Mouse (Mus musculus) limb, embryonic 14.5 days (tissue): ENCODE data around the gene B3gnt8. TPM values are rescaled to one million over a fixed set of nuclear protein-coding genes. Genes with fewer than 3 reads are reported as not detected.
A peak's percentile ranks its signal among the peaks of the same experiment; 100 is the strongest.

ENCODE experiments used
- ATAC-seq: fragments of 200-750 bp; cut with Nextera tagmentation; 2 replicates; pipeline ENCODE4 v1.8.0; 2017; ENCODE audit warnings: low read depth, moderate number of reproducible peaks, moderate TSS enrichment; ENCODE audit not compliant: low FRiP score
- DNase-seq: peaks from one replicate; pipeline ENCODE4 v3.0.0-alpha.2; 2015; ENCODE audit warnings: low spot score
- H3K27ac ChIP-seq: fragments of 300-500 bp; sonication (generic); replicated peaks from 2 replicates; pipeline ENCODE4 v1.5.1; 2014; ENCODE audit warnings: low read depth, mild to moderate bottlenecking, low read length, moderate library complexity, mixed read lengths
- H3K27me3 ChIP-seq: fragments of 300-500 bp; sonication (generic); 2 replicates; pipeline ENCODE4 v1.6.1; 2014; ENCODE audit warnings: low read length, mixed read lengths; ENCODE audit not compliant: control insufficient read depth, insufficient read depth
- H3K36me3 ChIP-seq: fragments of 300-500 bp; sonication (generic); 2 replicates; pipeline ENCODE4 v1.6.1; 2014; ENCODE audit warnings: mild to moderate bottlenecking, low read length, moderate library complexity, mixed read lengths; ENCODE audit not compliant: control insufficient read depth, insufficient read depth
- H3K4me1 ChIP-seq: fragments of 300-500 bp; sonication (generic); 2 replicates; pipeline ENCODE4 v1.6.1; 2014; ENCODE audit warnings: antibody characterized with exemption, low read length, mixed read lengths; ENCODE audit not compliant: control insufficient read depth, insufficient read depth
- H3K4me2 ChIP-seq: fragments of 300-500 bp; sonication (generic); replicated peaks from 2 replicates; pipeline ENCODE4 v1.6.1; 2014; ENCODE audit warnings: low read depth, mild to moderate bottlenecking, low read length, moderate library complexity; ENCODE audit not compliant: severe bottlenecking
- H3K4me3 ChIP-seq: fragments of 300-500 bp; sonication (generic); replicated peaks from 2 replicates; pipeline ENCODE4 v1.5.1; 2014; ENCODE audit warnings: low read length
- H3K9ac ChIP-seq: fragments of 300-500 bp; sonication (generic); 2 replicates; pipeline ENCODE4 v1.6.1; 2014; ENCODE audit warnings: mild to moderate bottlenecking, low read depth, low read length, moderate library complexity; ENCODE audit not compliant: severe bottlenecking
- H3K9me3 ChIP-seq: fragments of 300-500 bp; sonication (generic); 2 replicates; pipeline ENCODE4 v1.6.1; 2016; ENCODE audit warnings: low read length; ENCODE audit not compliant: control insufficient read depth
- POLR2A ChIP-seq: fragments of 200-500 bp; IDR thresholded peaks from 2 replicates; pipeline ENCODE4 v1.8.0; 2012; ENCODE audit warnings: inconsistent platforms, mild to moderate bottlenecking, moderate library complexity, borderline replicate concordance; ENCODE audit not compliant: insufficient read depth, insufficient read length; ENCODE audit errors: extremely low read depth
- WGBS: fragments of 180-500 bp; shearing (Covaris S2); extraction: QIAGEN DNeasy Blood & Tissue Kit; methylation state at CpG from one replicate; pipeline ENCODE4 v1.1.7; 2014; 5-methylcytosine and 5-hydroxymethylcytosine counted together
- polyA plus RNA-seq, 2 experiments: library from polyadenylated mRNA; depleted of rRNA in 1 of 2; stranded (reverse) in 1 of 2; unstranded in 1 of 2; fragments of >200 nt; fragmentation: Nextera tagmentation in 1 of 2; extraction: Ambion mirVana in 1 of 2; gene quantifications; 2 replicates each; pipeline versions ENCODE4 v1.2.1 to v1.2.3; 2012 to 2014

Gene B3gnt8
- polyA plus RNA-seq, 2 experiments = 5.1 to 6.2 TPM

- 11% methylated on average over 6 of the region's 6 CpGs for WGBS
- H3K4me1 ChIP-seq = peaks cover 10% of the 10 kb centered on the region; the same call in 1 of the 2 replicates
- H3K27ac ChIP-seq = no peak overlapping the region
- peaks cover 8% of the 10 kb centered on the region for H3K27me3 ChIP-seq
- no peak for DNase-seq
- no peak for ATAC-seq
- TF ChIP-seq POLR2A = no peak
- H3K36me3 ChIP-seq = no peaks in the 10 kb centered on the region
- H3K4me3 ChIP-seq = peak overlapping the region; percentile 66
- H3K4me2 ChIP-seq = peak overlapping the region; percentile 64
- H3K9me3 ChIP-seq = no peaks in the 10 kb centered on the region
- H3K9ac ChIP-seq = 0 out of 2 replicates have a peak overlapping the region, but pooled peaks have one; percentile 70
Observed at GRCm38 (mm10) chr7:25679971-25680370, 53.5 kb downstream of the B3gnt8 start.

DNA sequence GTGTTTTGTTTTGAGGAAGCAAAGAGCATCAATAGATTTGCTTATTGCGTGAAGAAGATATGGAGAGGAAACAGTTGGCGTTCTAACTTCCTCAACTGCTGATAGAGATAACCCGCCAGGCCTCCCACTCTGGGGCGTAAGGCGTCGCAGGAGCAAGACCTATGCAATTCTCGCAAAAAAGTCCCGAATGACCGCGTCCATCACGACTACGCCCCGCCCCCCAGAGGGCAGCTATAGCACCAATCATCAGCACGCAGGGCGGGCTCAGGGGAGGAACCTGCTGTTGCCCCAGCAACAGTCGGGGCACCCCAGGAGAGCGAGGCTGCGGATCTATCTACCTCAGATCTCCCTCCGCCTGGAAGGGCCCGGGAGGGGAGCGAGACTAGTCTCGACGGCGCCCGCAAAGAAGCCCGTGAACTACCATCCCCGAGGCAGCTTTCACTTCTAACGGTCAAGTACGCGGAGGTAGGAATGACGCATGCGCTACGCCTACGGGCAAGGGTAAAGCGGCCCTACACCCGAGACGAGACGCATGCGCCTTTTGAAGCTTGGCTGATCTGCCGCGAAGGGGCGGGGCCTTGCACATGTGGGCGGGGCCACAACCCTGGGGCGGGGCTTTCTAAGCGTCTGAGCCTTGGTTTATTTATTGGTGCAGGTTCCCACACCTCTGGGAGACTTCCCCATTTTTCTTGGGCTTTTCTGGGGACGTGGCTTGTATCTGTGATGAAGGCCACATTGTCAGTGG is 54.2 kb downstream of the B3gnt8 start, which contains the start of gene B9d2:
TSS of gene B9d2 (plus strand) at position 267 of the 745 bp plus-strand sequence.
- Histone ChIP-seq H3K27ac (peak within 1 kb of the TSS; percentile 88), H3K27me3 (peaks cover 2% of the 10 kb centered on the region; the same call in 1 of the 2 replicates), H3K4me1 (0 out of 2 replicates have a peak, but pooled peaks cover 9% of the 10 kb centered on the region), H3K36me3 (no peaks in the 10 kb centered on the region), H3K4me2 (peak within 1 kb of the TSS; percentile 64), H3K9ac (peak within 1 kb of the TSS; percentile 70), H3K9me3 (no peaks in the 10 kb centered on the region), H3K4me3 (peak within 1 kb of the TSS; percentile 66)
- TF ChIP-seq POLR2A = peak; percentile 47; the same call in 1 of the 2 replicates
- ATAC-seq = peak; percentile 97
- DNase-seq = peak; percentile 96
- 0% methylated on average over 46 of the region's 46 CpGs for WGBS

- 61% methylated on average over 15 of the region's 15 CpGs for WGBS
- no peak overlapping the region for H3K9ac ChIP-seq
Observed at GRCm38 (mm10) chr7:25681341-25682231, 55.1 kb downstream of the B3gnt8 start.

DNA sequence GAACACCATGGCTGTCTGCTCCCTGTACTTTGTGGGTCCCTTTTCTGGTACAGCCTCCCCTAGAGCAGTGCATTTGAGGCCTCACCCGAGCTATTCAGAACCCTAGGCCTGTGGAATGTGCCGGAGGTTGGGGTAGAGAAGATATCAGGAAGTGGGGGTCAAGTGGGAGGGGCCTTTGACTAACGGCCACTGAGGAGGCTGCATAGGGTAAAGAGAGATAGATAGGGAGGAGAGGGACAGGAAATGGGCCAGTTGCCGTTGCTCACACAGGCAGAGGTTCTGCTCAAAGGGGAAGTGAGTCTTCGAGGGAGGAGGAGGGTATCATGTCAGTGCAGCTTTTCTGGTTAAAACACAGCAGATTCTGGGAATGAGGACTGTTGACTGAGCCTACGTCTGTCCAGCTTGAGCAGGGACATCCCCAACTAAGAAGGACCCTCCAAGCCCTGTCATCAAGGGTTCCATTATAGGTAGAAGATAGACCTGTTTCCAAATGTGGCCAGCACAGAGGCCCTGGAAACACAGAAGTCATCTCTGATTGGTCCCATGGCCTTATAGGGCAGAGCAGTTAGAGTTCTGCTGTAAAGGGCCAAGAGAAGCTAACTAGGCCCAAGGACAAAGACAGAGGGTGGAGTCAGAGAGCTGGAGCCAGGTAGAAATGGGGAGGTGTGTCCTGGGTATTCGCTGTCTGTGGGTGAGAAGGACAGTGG is 57.2 kb downstream of the B3gnt8 start:
- H3K9me3 ChIP-seq = no peaks in the 10 kb centered on the region
- peaks cover 27% of the 10 kb centered on the region for H3K27me3 ChIP-seq
- no peaks in the 10 kb centered on the region for H3K36me3 ChIP-seq
- H3K27ac ChIP-seq = no peak overlapping the region
- no peak overlapping the region for H3K4me2 ChIP-seq
- H3K9ac ChIP-seq = no peak overlapping the region
- DNase-seq = no peak
- no peak for TF ChIP-seq POLR2A
- WGBS = 63% methylated on average over 7 of the region's 7 CpGs
- peaks cover 20% of the 10 kb centered on the region for H3K4me1 ChIP-seq
- ATAC-seq = no peak
- no peak overlapping the region for H3K4me3 ChIP-seq

More at GRCm38 (mm10) chr7:25681341-25682231, 55.1 kb downstream of the B3gnt8 start:
- peak overlapping the region; percentile 66 for H3K4me3 ChIP-seq
- H3K27ac ChIP-seq = no peak overlapping the region
- H3K9me3 ChIP-seq = no peaks in the 10 kb centered on the region
- peaks cover 9% of the 10 kb centered on the region; the same call in 1 of the 2 replicates for H3K27me3 ChIP-seq
- ATAC-seq (no peak), DNase-seq (no peak)
- peak overlapping the region; percentile 64 for H3K4me2 ChIP-seq
- no peak for TF ChIP-seq POLR2A
- peaks cover 12% of the 10 kb centered on the region; the same call in 1 of the 2 replicates for H3K4me1 ChIP-seq
- H3K36me3 ChIP-seq = no peaks in the 10 kb centered on the region
